Mouse (Mus musculus) A20 (cell line): Measurements from ENCODE around the gene Gm10271.

Source experiments
- DNase-seq: peaks from one replicate; pipeline ENCODE4 v3.0.0-alpha.2; 2011; ENCODE audit warnings: low read depth, low spot score

Gene Gm10271

GRCm38 (mm10) chr10:116972509-116972908 lies at the start of gene Gm10271:
Gm10271 (minus strand) TSS chr10:116972609.
- DNase-seq = no peak

GRCm38 (mm10) chr10:117021020-117021754 lies 48.8 kb upstream of the Gm10271 start:
- DNase-seq = no peak

GRCm38 (mm10) chr10:117018281-117018840 lies 46.0 kb upstream of the Gm10271 start:
- peak; percentile 6 for DNase-seq

DNA sequence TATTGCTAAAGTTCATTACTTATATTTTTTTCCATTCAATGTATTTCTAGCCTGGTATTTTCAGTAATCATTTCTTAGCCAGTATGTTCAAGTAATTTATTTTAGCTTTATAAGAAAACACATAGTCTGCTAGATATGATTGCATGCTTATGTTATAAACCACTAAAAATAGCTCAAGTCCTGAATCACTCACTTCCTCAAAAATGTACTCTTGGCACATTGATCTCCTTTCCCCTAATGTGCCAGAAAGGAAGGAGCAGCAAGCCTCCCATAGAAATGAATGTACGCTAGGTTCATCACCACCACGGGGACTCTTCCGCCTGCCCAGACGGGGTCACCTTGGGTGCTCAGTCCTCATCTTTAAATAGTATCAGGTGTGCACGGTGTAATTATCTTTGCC lies 42.2 kb upstream of the Gm10271 start:
- DNase-seq = peak; percentile 10

GRCm38 (mm10) chr10:117013689-117014390 lies 41.4 kb upstream of the Gm10271 start:
- DNase-seq = peak; percentile 76

DNA sequence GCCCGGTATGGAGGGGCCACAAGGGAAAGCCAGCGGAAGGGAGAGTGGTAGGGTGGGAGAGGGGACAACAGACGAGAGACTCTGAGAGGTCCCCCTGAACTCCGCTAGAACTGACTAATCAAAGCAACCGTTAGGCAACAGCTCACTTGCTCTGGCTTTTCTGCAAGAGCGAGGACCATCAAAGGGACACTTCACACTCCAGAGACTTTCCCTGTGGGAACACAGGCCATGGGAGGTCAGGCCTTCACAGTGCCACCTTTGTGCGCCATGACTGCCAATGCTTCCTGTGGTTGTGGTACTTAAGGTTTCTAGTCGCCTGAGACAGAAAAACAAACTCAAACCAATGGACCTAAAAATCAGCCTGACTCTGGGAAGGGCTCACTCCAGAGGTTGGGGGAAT lies 38.6 kb upstream of the Gm10271 start:
- DNase-seq = no peak

- no peak for DNase-seq
Measured at GRCm38 (mm10) chr10:117009691-117010090, 37.3 kb upstream of the Gm10271 start.

DNA sequence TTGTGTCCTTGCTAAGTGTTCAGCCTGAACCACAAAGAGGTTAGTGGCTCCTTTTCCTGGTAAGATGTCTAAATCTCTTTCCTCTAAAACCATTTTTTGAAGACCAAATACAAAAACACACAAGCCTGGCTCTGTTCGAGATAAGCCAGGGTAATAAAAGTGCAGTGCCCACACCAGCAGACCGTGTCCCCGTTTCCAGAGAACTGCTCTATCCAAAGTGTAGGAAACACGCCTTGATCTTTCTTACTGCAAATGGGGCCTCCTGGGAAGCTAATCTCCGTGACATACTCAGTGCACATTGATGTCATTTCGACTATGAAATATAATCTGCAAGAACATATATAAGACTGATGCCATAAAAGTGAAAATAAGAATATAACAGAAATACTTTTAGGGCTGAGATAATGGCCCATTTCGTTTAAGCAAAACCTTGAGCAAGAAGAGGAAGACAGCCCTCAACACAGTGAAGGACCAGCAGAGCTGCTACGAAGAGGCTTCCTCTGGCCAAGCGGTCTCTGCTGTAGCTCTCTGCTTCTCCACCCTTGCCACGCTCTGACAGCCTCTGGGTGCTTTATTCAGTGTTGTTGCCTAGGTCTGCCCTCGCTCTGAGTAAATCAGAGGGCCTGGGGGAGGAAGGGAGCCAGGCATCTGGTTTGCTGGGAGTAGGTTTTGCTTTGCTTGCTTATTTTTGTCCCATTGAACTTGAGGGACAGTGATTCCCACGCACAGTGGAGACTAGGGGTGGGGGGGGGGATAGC lies 33.5 kb upstream of the Gm10271 start:
- DNase-seq = no peak

GRCm38 (mm10) chr10:117004695-117005094 lies 32.3 kb upstream of the Gm10271 start:
- DNase-seq = peak; percentile 24

DNA sequence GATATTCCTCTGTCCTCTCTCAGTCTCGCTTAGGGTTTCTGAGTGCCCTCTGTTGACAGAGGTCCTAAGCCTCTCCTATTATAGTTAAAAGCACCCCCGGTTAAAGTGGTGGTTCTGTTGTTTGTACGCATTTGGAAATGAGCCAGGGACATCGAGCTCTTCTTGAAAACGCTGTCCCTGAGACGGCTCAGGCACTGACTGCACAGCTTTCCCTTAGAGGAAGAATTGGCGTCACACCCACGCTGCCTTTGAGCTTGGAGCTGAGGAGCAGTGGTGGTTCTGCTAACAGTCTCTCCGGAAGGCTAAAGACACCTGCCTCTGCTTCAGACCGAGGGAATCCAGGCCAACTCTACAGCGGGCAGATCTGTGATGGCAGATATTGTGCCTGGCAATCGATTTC lies 28.6 kb upstream of the Gm10271 start:
- no peak for DNase-seq

DNA sequence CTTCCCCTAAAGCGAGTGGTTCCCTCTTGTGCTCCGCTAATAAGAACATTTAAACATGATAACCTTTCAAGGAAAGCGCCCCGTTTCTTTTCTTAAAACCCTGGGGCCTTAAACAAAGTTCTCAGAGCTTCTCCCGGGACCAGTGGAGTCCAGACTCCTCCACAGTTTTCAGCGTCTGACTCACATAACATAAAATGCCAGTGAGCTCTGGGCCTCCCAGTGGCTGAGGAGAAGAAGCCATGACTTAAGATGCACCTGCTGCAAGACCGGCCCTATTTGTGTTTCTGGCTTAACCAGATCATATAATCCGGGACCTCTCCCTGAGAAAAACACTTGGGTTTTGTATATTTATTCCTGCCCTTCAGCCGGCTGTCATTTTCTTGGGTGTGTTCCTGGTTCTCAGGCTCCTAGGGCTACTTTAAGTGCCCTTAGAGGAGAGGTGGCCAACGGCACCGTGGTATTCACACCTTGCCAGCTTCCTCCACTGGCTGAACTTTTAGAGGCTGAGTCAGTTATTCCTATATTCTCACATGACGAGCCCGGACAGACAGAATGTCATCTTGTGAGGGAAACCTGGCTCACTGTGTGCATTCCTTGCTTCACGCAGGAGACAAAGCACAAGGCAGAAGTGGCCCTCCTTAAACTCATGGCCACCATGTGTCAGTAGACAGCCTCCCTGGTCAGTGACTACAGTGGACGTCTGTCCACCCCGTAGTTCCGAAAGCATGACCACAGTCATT lies 26.5 kb upstream of the Gm10271 start:
- DNase-seq = no peak

- no peak for DNase-seq
Measured at GRCm38 (mm10) chr10:116996236-116996600, 23.8 kb upstream of the Gm10271 start.

DNA sequence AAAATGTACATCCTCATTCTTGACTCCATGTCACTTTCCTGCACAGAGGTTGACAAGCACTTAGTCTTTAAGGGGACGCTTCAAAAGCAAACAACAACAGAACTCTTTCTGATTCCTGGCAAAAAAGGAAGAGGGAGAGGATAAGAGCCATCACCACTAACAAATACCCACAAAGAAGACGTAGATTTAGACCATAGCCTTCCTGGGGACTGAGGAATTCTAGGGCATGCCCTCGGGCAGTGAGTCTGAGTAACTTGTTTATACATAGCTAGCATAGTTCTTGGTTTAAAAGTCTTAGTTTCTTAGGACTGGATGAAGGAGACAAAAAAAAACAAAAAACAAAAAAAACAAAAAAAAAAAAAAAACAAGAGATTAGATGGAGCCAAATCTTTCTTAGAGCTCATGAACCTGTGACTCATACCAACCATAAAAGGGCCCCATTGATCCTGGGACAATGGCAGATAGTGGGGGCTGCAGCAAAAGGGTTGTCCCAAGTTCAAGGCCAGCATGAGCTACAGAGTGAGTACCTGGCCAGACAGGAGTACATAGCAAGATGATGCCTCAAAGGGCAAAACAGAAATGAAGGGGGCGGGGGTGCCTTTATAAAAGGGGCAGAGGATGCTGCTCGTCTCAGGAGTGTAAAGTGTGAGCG lies 23.3 kb upstream of the Gm10271 start:
- no peak for DNase-seq

DNA sequence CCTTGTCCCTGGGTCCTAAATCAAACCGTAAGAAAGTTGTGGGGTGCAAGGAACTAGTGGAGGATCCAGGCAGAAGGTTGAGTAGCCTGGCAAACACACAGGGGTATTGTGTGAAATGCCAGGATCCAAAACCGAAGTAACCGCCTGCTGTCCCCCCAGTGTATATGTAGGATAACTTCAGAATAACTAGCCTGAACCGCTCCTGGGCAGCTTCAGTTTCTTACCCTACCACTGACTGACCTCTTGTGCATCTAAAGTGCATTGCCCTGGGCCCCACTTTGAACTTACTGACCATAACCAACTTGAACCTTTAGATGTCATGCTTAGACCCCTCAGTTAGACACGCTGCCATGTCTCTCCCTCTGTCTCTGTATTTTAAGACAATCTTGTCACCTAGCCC lies 22.8 kb upstream of the Gm10271 start:
- DNase-seq = no peak

DNA sequence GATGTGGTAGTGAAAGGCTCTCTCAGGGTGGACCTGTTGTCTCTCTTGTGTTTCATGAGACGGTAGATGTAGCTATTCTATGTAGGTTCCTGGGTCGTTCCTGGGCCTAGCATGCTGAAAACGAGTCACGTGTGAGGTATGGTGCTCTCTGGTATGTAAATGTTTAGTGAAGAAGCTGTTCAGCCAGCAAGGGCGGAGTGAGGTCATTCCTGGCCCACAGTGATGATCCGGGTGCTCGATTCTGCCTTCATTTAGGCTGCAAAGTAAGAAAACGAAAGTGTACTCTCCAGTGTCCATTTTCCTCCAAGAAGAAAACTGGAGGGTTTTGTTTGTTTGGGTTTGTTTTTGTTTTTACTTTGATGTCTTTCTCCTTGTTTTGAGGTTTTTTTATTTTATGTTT lies 21.6 kb upstream of the Gm10271 start:
- DNase-seq = no peak

DNA sequence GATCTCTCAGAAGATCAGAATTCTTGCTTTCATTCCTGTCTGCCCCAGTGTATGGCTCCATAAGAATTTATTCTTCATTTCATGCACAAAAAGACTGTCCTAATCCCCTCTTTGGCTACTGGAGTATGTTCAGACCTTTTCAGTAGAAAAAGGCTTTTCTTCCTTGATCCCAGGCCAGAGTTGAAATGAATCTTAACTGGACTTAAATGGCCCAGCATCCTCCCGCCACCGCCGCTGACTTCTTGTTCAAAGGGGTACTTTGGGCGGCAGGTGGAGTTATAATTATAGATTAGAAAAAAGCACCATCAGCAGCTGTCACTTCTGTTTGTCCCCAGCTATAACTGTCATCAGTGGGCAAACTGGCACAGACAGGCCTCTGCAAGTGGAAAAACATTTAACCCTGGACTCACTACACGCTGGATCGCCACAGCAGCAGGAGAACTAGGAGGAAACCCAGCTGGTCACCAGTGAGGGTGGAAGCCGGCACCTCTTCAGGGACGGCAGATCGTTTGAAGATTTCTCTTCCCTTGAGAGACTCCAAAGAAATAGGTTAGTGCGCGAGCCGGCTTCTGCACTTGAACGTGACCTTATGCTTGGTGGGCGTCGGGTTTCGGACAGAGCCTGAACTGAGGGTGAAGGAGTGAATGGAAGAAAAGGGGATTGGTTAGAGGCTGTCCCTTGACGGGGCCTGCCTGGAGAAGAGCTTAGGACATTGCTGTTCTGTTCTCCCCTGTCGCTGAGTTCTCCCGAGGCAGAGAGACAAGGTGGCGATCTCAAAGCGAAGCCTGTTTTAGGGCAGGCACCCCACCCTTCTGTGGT lies 14.1 kb upstream of the Gm10271 start, which contains the start of gene Best3:
Best3 (plus strand) TSS at position 51 of the 819 bp plus-strand sequence.
- peak; percentile 4 for DNase-seq

DNA sequence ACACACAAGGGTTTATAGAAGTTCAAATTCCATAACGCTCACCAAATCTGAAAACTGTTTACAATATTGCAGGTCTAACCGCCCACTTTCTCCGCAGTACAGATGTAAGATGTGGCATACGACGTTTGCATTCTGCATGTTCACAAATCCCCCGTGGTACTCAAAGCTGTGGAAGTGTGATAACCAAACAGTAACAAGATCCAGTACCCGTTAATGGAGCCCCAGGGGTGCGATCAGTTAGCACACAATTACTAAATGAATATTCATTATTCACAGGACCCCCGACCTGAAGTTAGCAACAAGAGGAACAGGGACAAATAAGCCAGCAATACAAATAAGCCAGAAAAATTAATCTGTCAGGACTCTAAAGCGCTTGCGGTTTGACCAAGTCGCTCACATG lies 12.4 kb upstream of the Gm10271 start:
- DNase-seq = no peak

DNA sequence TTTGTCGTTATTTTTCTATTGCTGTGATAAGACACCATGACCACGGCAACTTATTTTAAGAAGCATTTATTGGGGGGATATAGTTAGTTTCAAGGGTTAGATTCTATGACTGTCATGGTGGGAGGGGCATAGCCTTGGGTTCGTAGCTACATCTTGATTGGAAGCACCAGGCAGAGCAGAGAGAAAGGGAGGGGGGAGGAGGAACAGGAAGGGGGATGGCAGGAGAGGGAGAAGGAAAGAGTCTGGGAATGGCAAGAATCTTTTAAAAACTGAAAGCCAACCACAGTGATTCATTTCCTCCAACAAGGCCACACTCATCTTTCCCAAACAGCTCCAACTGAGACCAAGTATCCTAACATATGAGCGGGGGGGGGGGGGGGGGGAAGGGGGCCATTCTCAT lies 10.1 kb upstream of the Gm10271 start:
- no peak for DNase-seq

GRCm38 (mm10) chr10:116980888-116981287 lies 8.5 kb upstream of the Gm10271 start:
- peak; percentile 55 for DNase-seq

DNA sequence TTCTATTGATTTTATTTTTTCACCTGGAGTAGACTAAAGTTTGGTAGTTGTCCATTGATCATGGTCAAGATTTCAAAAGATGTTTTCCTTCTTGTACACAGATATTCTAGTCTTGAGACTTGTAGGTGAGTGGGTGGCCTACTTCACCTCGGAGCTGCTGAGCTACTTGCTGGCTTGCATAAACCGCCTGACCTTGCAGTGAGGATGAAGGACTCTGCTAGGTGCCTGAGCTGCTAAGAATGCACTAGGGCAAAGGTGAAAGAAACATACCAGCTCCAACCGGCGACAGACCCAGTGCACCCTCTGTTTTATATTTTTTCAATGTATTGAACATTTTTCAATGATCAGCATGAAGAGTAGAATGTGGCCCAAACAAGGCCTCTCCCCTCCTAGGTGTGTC lies 7.9 kb upstream of the Gm10271 start:
- DNase-seq = no peak
